Mouse (Mus musculus) mouse trophoblast stem cell (cell line): Measurements from ENCODE around the gene Cacna1d.

ENCODE experiments used
- in situ Hi-C, 2 experiments: fragments of 300-500 bp; cut with MseI, MboI; formaldehyde crosslinking; loops; 2 replicates in 1 of 2; 3 replicates in 1 of 2; pipeline ENCODE4 v1.15.1; 2025

Cacna1d gene

DNA sequence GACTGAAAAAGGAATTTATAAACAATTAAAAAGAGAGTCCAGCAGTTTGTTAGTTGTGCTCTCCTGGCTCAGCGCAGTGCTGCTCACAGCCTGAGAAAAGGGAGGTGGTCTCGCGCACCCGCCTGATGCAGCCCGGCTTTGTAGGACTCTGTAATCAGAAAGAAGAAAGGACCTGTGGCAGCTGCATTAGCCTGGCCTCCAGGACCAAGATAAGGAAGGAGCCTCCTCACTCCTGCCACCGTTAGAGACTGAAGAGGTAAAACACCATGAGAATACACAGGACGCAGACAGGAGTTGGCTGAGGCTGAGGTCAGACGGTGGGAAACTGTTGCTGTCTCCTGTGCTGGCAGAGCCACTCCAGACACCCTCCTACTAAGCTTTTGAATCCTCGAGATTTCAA is at the start of gene Cacna1d:
Cacna1d (minus strand) TSS at position 114 of the 400 bp plus-strand sequence.
- in situ Hi-C loops, result no loop called here

GRCm38 (mm10) chr14:30533780-30534450 is 42.7 kb upstream of the Cacna1d start:
- in situ Hi-C loops, result no loop called here

- in situ Hi-C loops, result no loop called here
These were observed 40.6 kb upstream of the Cacna1d start for GRCm38 (mm10) chr14:30531896-30532295.

DNA sequence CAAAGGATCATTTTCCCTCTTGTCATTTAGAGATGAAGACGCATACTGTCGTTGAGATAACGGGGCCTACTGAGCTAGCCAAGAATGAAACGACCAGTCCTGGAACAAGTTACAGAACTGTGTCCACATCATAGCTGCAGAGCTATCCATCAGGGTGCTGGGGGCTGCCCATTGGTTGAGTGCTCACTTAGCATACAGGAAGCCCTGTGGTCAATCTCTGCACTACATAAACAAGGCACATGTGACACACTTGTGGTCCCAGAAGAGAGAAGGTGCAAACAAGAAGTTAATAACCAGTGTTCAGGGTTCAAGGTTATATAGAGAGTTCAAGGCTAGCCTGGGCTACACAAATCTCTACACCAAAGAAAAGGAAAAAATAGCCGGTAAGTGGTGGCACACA is 40.2 kb upstream of the Cacna1d start:
- in situ Hi-C loops, result no loop called here

DNA sequence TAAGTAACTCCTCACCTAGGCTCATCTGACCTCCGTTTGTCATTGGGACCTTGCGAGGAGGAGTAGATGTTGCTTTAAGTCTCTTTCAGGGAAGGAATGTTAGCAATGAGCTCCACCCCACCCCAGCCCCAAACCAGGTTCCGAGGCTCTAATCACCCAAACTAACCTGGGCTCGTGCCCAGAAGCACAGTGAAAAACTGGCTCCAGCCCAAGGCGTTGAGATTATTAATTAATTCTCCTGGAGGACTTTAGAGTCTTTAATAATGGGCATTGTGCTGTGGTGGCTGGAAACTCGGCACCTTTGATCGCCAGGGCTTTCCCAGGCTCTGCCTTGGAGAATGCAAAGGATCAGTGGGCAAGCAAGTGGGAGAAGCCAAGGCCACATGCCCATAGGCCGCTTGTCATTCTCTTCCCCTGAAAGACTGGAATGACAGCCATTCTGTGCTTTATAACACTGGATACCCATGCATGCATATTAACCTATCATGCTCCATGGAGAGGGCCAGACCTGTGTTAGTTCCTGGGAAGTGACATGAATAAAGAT is 39.5 kb upstream of the Cacna1d start:
- in situ Hi-C loops, result no loop called here

GRCm38 (mm10) chr14:30529454-30529853 is 38.2 kb upstream of the Cacna1d start:
- in situ Hi-C loops, result no loop called here

DNA sequence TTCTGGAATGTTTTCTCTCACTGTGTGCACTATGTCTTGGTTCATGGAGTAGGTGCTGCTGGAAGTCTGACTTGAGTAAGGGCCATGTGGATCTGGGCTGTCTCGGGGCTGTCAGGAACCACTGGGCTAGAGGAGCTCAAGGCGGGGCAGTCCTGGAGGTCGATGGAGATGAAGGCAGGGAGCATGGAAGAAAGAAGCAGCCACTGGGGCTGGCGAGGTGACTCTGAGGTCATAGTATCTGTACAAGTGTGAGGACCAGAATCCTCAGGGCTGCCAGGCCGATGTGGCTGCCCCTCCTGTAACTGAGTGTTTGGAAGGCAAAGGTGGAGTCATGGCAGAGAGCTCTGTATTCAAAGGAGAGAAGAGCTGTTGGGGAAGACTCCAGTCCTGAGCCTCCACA is 37.7 kb upstream of the Cacna1d start:
- in situ Hi-C loops, result no loop called here

GRCm38 (mm10) chr14:30528392-30528791 is 37.1 kb upstream of the Cacna1d start:
- in situ Hi-C loops, result no loop called here

GRCm38 (mm10) chr14:30523356-30523755 is 32.1 kb upstream of the Cacna1d start:
- in situ Hi-C loops, result no loop called here

- in situ Hi-C loops, result no loop called here
These were observed 28.1 kb upstream of the Cacna1d start for GRCm38 (mm10) chr14:30519323-30519722.

DNA sequence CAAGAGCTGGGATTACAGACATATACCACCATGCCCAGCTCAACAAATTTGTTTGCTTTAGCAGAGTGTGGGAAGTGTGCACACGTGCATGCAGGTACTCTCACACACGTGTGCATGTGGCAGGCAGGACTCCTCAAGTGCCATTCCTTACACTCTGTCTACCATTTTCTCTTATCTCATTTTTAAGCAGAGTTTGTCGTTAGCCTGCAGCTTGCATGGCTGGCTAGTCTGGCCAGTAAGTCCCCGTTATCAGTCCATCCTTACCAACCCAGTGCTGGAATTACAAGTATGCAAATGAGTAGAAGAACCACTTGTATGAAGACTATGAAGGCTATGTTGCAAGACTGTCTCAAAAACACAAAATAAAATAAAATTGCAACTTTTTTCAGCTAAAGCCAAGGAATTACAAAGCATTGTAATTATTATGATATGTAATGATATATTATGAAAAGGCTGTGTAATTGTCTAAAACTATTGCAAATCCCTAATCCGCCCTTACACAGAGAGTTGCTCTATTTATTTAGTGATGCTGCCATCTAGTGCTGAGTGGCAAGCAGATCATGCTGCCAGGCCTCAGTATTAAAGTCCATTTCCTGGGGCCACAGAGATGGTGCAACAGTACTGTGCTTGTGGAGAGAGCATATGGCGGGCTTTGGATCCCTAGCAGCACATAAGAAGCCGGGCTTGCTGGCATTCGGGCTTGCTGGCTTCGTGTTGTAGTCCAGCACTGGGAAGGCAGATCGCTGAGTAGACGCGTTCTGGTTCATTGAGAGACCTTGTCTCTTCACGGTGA is 24.9 kb upstream of the Cacna1d start:
- in situ Hi-C loops, result no loop called here

- in situ Hi-C loops, result no loop called here
These were observed 21.6 kb upstream of the Cacna1d start for GRCm38 (mm10) chr14:30512896-30513295.

GRCm38 (mm10) chr14:30510214-30510763 is 19.0 kb upstream of the Cacna1d start:
- in situ Hi-C loops, result no loop called here

GRCm38 (mm10) chr14:30504990-30505389 is 13.7 kb upstream of the Cacna1d start:
- in situ Hi-C loops, result no loop called here

DNA sequence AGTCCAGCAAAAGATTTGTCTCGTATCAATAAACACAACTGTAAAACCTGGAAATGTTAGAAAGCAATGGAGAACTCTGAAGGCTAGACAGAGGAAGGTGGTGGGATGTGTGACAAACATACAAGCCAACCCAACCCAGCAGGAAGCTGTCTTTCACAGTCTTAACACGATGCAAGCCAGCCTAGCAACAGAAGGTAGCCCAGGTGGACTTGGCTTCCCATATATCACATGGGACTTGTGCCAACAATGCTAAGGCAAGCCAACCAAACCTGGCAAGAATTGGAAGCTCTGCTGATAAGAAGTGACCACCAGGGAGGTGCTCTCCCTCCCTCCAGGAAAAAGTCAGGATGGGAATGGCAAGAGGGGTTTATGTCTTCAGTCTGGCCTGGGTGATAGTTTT is 6.9 kb upstream of the Cacna1d start:
- in situ Hi-C loops, result no loop called here

DNA sequence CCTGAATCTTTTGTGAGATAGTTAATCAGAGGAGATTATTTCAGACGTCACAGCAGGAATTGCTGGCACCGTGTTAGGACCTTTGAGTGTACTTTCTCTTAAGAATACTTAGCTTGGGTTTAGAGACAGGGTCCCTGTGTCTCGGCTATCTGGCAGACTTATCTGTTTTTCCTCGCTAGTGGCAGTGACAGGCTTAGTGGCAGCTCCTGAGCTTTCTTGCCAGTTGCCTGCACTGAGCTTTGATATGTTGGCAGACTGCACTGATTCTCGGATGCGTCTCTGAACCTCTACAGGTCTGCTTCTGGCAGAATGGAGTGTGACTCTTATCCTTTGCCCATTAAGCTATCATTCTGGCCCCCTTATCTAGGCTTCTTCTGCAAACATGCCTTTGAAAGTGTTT is 3.7 kb upstream of the Cacna1d start:
- in situ Hi-C loops, result no loop called here

DNA sequence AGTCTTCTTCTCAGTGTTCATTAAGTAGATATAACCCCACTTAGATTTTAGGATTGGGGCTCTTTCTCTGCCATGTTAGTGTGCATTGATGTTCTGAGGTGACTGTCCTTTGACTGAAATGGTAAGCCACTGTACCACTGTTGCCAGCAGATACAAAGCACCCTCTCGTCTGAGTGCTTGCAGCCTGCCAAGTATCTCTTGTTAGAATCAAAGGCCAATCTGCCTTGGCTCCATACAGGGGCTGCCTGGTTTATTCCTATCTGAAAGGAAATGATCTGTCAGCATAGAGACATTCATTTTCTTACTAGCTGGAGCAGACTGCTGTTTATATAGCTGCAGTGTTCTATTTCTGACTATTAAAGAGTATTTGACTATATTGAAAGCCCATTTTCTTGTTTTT is 2.0 kb upstream of the Cacna1d start:
- in situ Hi-C loops, result no loop called here

DNA sequence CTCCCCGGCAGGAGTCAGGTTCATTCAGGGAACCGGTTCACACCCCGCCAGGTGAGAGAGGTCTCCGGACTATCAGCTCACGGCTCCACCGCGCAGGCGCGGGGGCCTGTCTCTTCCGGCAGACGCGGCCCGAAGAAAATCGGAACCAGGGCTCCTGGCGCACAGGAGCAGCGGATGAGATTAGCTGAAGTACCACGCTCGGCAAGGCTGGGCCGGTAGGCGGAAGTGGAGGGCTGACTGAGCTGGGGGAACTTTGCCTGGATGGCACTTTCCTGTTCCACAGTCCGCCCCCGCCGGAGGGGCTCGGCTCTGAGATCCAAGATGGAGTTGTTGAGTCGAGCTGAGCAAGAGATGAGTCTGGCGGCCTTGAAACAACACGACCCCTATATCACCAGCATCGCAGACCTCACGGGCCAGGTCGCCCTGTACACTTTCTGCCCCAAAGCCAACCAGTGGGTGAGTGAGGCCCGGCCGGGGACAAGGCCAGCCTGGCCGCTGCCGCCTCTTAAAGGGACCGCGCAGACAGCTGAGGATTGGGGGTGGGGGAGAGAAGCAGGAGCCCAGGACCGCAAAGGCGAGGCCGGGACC is 11.8 kb downstream of the Cacna1d start, which contains the start of gene Dcp1a:
Dcp1a (plus strand) TSS at position 175 of the 588 bp plus-strand sequence.
- in situ Hi-C loops, result no loop called here

DNA sequence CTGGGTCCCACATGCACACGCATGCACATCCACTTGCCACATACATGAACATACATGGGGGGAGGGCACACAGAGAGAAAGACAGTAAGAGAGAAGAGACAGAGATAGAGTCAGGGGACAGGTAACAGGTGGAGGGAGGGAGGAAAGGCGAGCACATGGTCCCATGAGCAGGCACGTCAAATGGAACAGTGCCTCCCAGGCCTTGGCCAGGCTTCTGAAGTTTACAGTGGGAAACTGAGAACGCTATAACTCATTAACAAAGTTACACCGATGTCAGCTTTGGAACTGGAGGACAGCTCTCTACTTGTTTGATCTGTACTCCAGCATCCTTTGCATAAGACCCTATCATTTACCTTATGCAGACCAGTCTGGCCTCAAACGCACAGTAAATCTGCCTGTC is 16.8 kb downstream of the Cacna1d start:
- in situ Hi-C loops, result no loop called here

DNA sequence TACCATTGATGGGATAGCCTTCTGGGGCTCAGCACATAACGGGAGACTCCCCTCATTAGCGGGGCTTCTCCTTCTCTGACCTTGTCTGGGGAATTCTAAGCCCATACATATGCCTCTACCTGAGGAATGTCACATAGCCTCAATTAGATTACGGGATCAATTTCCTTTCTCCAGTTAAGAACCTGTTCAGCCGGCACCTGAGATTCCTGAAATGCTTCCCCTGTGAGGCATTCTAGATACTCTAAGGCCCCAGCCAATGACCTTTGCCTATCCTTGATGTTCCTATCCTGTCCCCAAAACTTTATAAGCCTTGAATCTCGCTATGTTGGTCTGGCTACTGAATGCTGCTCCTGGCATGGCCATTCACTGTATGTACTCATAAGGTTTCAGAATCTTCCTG is 17.6 kb downstream of the Cacna1d start:
- in situ Hi-C loops, result no loop called here

GRCm38 (mm10) chr14:30463312-30463711 is 27.9 kb downstream of the Cacna1d start:
- in situ Hi-C loops, result no loop called here

GRCm38 (mm10) chr14:30459891-30460523 is 31.2 kb downstream of the Cacna1d start:
- in situ Hi-C loops, result loop anchor here (5.0 kb wide), 1 partner anchor 323 kb away; no protein-coding TSS in a partner anchor
